Mouse (Mus musculus): ENCODE results near the gene Guk1. TPM values are rescaled to one million over a fixed set of nuclear protein-coding genes. Genes with fewer than 3 reads are reported as not detected.

The Guk1 gene
- total RNA-seq, 4 experiments from 2014 or later, result 135 to 149 (median 141) TPM

Other genes starting within 250 kb of the Guk1 start
- gene Hist3h2ba, start 243.3 kb downstream of the Guk1 start, total RNA-seq (2022), result 10 to 100 TPM; 71.4 to 92.2 (median 75.7) TPM
- gene Hist3h2a, start 237.5 kb downstream of the Guk1 start, total RNA-seq (2022), result 10 to 100 TPM; 48.9 to 64.2 (median 56.8) TPM
- 1 to 10 TPM; 2.8 to 6.3 (median 4.8) TPM for gene Trim17, start 237.5 kb downstream of the Guk1 start, total RNA-seq (2022)
- 10 to 100 TPM; 28.4 to 32.5 (median 31.0) TPM for gene Trim11, start 214.1 kb downstream of the Guk1 start, total RNA-seq (2022)
- 1 to 10 TPM; 1.2 to 1.9 (median 1.5) TPM for gene Obscn, start 55.8 kb downstream of the Guk1 start, total RNA-seq (2022)
- 10 to 100 TPM in 1 of 4 experiments, 1 to 10 TPM in 3; 5.9 to 10.2 (median 7.3) TPM for gene Iba57, start 28.5 kb downstream of the Guk1 start, total RNA-seq (2022)
- gene Gjc2, start 9.0 kb downstream of the Guk1 start, total RNA-seq (2022), result 10 to 100 TPM; 11.8 to 15.9 (median 12.5) TPM
- gene Mrpl55, start 10.3 kb upstream of the Guk1 start, total RNA-seq (2022), result 10 to 100 TPM; 31.2 to 40.8 (median 36.1) TPM
- 10 to 100 TPM; 18.9 to 24.8 (median 22.0) TPM for gene 2310033P09Rik, start 16.1 kb upstream of the Guk1 start, total RNA-seq (2022)
- gene Arf1, start 36.1 kb upstream of the Guk1 start, total RNA-seq (2022), result 100 to 1,000 TPM; 479 to 502 (median 488) TPM
- under 1 TPM in 3 of 4 experiments, not detected in 1; 0.10 to 0.22 (median 0.16) TPM for gene Wnt3a, start 98.5 kb upstream of the Guk1 start, total RNA-seq (2022)
- gene Wnt9a, start 114.7 kb upstream of the Guk1 start, total RNA-seq (2022), result 1 to 10 TPM; 2.9 to 7.3 (median 4.5) TPM
- not detected for gene Prss38, start 183.4 kb upstream of the Guk1 start, total RNA-seq (2022)

Data from layer of hippocampus, adult 8-10 months (tissue).